11 mouse cellular contexts compared by ENCODE assay signal in the genomic region with DNA sequence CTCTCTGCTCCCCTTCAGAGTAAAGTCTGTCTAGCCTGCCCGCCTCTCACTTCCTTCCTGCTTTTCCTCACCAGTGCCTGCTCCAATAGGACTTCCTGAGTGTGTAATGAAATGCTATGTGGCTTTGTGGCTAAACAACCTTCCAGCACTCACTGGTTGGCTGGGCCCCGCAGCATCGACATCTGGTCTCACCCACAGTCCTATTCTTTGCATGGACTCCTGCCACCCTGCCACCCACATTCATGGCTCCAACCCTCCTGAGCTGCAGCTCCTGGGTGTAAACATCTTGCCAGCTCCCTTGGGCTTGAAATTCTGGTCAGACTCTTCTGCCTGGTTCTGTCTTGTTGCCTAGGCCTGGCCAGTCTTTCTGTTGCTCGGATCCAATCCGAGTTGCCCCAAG. TPM values are rescaled to one million over a fixed set of nuclear protein-coding genes. Genes with fewer than 3 reads are reported as not detected.
A peak's percentile ranks its signal among the peaks of the same experiment; 100 is the strongest.
DNase-seq lines count a peak whose midpoint lies in the region; ATAC-seq and TF ChIP-seq lines count a peak whose summit lies in the region.
"Had no signal": no experiment of that assay in that cellular context is flagged by ENCODE, and none has a peak within 500 bp of the region (broad histone marks: within the 10 kb centered on the region; RNA-seq: fewer than 3 reads in every experiment).

No protein-coding gene starts in this region.

- no peak for TF ChIP-seq CTCF in layer of hippocampus, adult 2 months (conservative IDR thresholded peaks at IDR 0.05)

- no peak overlapping the region for H3K9ac ChIP-seq in kidney, embryonic 15.5 days
- H3K9ac ChIP-seq: forebrain, postnatal 0 days; intestine, embryonic 15.5 days; limb, embryonic 15.5 days had no signal

- no peak overlapping the region for H3K4me2 ChIP-seq in kidney, embryonic 15.5 days
- H3K4me2 ChIP-seq: intestine, embryonic 15.5 days; limb, embryonic 15.5 days had no signal

- no peaks in the 10 kb centered on the region for H3K9me3 ChIP-seq in kidney, embryonic 15.5 days (replicated peaks)
- H3K9me3 ChIP-seq: intestine, embryonic 15.5 days; limb, embryonic 15.5 days had no signal

- intact Hi-C loops in left cerebral cortex, postnatal 36 days (cut with DNase I) = loop anchor here (1.0 kb wide), 1 partner anchor 31 kb away; no protein-coding TSS in a partner anchor

- H3K4me1 ChIP-seq in kidney, embryonic 15.5 days = no peaks in the 10 kb centered on the region
- H3K4me1 ChIP-seq: intestine, embryonic 15.5 days; limb, embryonic 15.5 days had no signal

- no peaks in the 10 kb centered on the region for H3K36me3 ChIP-seq in kidney, embryonic 15.5 days
- H3K36me3 ChIP-seq: intestine, embryonic 15.5 days; limb, embryonic 15.5 days had no signal

- no peaks in the 10 kb centered on the region for H3K27me3 ChIP-seq in kidney, embryonic 15.5 days
- H3K27me3 ChIP-seq: intestine, embryonic 15.5 days; limb, embryonic 15.5 days had no signal

- no peak for ATAC-seq in kidney, embryonic 15.5 days (replicated peaks; ENCODE audit: low FRiP score)
- ATAC-seq: forebrain, postnatal 0 days; intestine, embryonic 15.5 days had no signal

- 71% methylated on average over 5 of the region's 5 CpGs for WGBS in kidney, embryonic 15.5 days

- no peak overlapping the region for H3K4me3 ChIP-seq in layer of hippocampus, adult 2 months
- H3K4me3 ChIP-seq in kidney, embryonic 15.5 days (replicated peaks) = no peak overlapping the region
- H3K4me3 ChIP-seq: intestine, embryonic 15.5 days; limb, embryonic 15.5 days had no signal

- DNase-seq in 416B (ENCODE audit: low read depth) = peak; percentile 9
- peak; percentile 91 for DNase-seq in brain, adult 2 months (ENCODE audit: low read depth, low spot score)
- peak; percentile 75 to 87 for DNase-seq in layer of hippocampus, adult 2 months (ENCODE audit: low spot score in 2 of 2)
- peak; percentile 86 to 92 for DNase-seq in left cerebral cortex, postnatal 36 days (ENCODE audit: low spot score in 2 of 2)
- DNase-seq in adrenal gland, adult 8-10 months = no peak
- no peak for DNase-seq in cerebellum, adult 9-10 months
- DNase-seq: forebrain, postnatal 0 days; lung, postnatal 4 days had no signal

- peak overlapping the region; percentile 77 for H3K27ac ChIP-seq in layer of hippocampus, adult 2 months
- H3K27ac ChIP-seq in kidney, embryonic 15.5 days = no peak overlapping the region
- H3K27ac ChIP-seq: intestine, embryonic 15.5 days; limb, embryonic 15.5 days had no signal

RNA-seq across cellular contexts. Expression of a gene that starts 15.6 kb away (rescaled TPM):
- 100 to 1,000 TPM; 177 to 193 TPM for total RNA-seq in layer of hippocampus, adult 2 months (2021)
- 100 to 1,000 TPM in 1 of 2 experiments, 10 to 100 TPM in 1; 90.6 to 123 TPM for total RNA-seq in left cerebral cortex, postnatal 36 days (2021)
- 10 to 100 TPM; 30.7 to 56.0 (median 42.9) TPM for total RNA-seq in adrenal gland, adult 8-10 months (2022)
- polyA plus RNA-seq in kidney, embryonic 15.5 days (2015; fragmentation: Nextera tagmentation; extraction: Ambion mirVana) = 38.2 and 40.3 TPM in 2 replicates

Comparison
In these comparisons a context has a peak if more than half of its experiments do, and no peak if none do; other contexts are left out.
1. DNase-seq: peak in 416B (single experiment), brain, adult 2 months (single experiment), layer of hippocampus, adult 2 months (2 of 2) and left cerebral cortex, postnatal 36 days (2 of 2); none in adrenal gland, adult 8-10 months (single experiment) and cerebellum, adult 9-10 months (single experiment).